Mouse (Mus musculus): ENCODE measurements around the gene Rdm1.

Gene Rdm1

DNA sequence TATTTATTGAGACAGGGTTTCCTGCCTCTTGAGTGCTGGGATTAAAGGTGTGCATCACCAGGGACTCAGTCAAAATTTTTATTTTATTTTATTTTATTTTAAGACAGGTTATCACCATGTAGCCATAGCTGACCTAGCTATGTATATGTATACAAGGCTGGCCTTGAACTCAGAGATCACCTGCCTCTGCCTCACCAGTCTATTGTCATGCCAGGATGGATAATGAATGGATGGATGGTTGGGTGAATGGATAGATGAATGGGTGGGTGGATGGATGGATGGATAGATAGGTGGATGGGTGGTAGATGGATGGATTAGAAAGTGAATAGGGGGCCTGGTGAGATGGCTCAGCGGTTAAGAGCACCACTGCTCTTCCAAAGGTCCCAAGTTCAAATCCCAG, 55.0 kb downstream of the Rdm1 start:
- no peak for DNase-seq

DNA sequence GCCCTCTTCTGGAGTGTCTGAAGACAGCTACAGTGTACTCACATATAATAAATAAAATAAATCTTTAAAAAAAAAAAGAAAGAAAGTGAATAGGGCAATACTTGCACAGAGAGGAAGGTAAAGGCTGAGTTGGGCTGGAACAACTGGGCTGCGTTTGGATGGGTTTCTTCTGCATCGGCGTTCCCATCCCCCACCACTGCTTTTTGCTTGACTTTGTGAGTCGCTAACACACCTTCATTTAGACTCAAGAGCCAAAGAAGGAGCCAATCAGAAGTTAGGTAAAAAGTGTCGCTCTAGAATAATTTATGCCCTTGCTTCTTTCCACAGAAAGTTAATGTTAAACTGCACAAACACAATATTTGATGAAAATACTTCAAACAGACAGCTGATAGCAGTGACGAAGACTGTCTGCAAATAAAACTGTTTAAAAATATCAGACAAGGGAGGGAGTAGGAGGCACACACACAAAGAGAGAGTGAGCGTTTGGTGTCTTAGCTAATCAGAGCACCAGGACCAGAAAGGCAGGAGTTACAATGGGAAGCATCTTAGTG, 55.5 kb downstream of the Rdm1 start:
- DNase-seq: no peak
